9 mouse cellular contexts compared by ENCODE assay signal in genomic region chr9:96167168-96167585, GRCm38 (mm10). TPM values are rescaled to one million over a fixed set of nuclear protein-coding genes. Genes with fewer than 3 reads are reported as not detected.
DNase-seq lines count a peak whose midpoint lies in the region; ATAC-seq and TF ChIP-seq lines count a peak whose summit lies in the region.
"Had no signal": no experiment of that assay in that cellular context is flagged by ENCODE, and none has a peak within 500 bp of the region (broad histone marks: within the 10 kb centered on the region; RNA-seq: fewer than 3 reads in every experiment).

No protein-coding gene starts in this region.

- H3K9me3 ChIP-seq in forebrain, embryonic 10.5 days: no peaks in the 10 kb centered on the region
- H3K9me3 ChIP-seq in forebrain, embryonic 12.5 days: no peaks in the 10 kb centered on the region
- H3K9me3 ChIP-seq in embryonic facial prominence, embryonic 11.5 days (replicated peaks; ENCODE audit: control insufficient read depth, low read length): no peaks in the 10 kb centered on the region
- H3K9me3 ChIP-seq: lung, embryonic 15.5 days had no signal

- no peak for TF ChIP-seq POLR2A in small intestine, adult 2 months (IDR thresholded peaks at IDR 0.05; ENCODE audit: low read depth, low read length)

- WGBS in forebrain, embryonic 10.5 days: 18% methylated on average over 5 of the region's 5 CpGs
- WGBS in forebrain, embryonic 12.5 days: 10% methylated on average over 5 of the region's 5 CpGs
- WGBS in embryonic facial prominence, embryonic 11.5 days: 25% methylated on average over 5 of the region's 5 CpGs
- 56% methylated on average over 5 of the region's 5 CpGs for WGBS in small intestine, adult 2 months

- intact Hi-C loops in heart, postnatal 10 days (cut with DNase I): loop anchor here (5.0 kb wide), 1 partner anchor 130 kb away; no protein-coding TSS in a partner anchor

- ATAC-seq in forebrain, embryonic 12.5 days (ENCODE audit: low FRiP score): no peak; the same call in 1 of the 2 replicates
- peak; percentile 44; the same call in 1 of the 2 replicates for ATAC-seq in embryonic facial prominence, embryonic 11.5 days (replicated peaks; ENCODE audit: insufficient number of reproducible peaks, low FRiP score, low TSS enrichment, low read depth)
- ATAC-seq in megakaryocyte progenitor cell, adult 5-6 weeks (replicated peaks; ENCODE audit: poor library complexity): peak; percentile 98

- peak overlapping the region; percentile 36 for H3K27ac ChIP-seq in forebrain, embryonic 10.5 days
- no peak overlapping the region for H3K27ac ChIP-seq in forebrain, embryonic 12.5 days
- H3K27ac ChIP-seq in embryonic facial prominence, embryonic 11.5 days (replicated peaks; ENCODE audit: low read depth, low read length): no peak overlapping the region
- no peak overlapping the region for H3K27ac ChIP-seq in small intestine, adult 2 months (ENCODE audit: insufficient read depth, low read depth, low read length)
- H3K27ac ChIP-seq: lung, embryonic 15.5 days had no signal

- no peak overlapping the region for H3K4me2 ChIP-seq in forebrain, embryonic 12.5 days
- H3K4me2 ChIP-seq in embryonic facial prominence, embryonic 11.5 days (ENCODE audit: low read depth, low read length): no peak overlapping the region
- H3K4me2 ChIP-seq: lung, embryonic 15.5 days had no signal

- DNase-seq in forebrain, embryonic 10.5 days (ENCODE audit: extremely low spot score, low spot score): peak; percentile 89
- DNase-seq in adrenal gland, postnatal 25 days: peak; percentile 81
- DNase-seq in embryonic facial prominence, embryonic 11.5 days (ENCODE audit: low spot score): peak; percentile 83
- DNase-seq in heart, postnatal 10 days: peak; percentile 68 to 83
- peak; percentile 33 for DNase-seq in layer of hippocampus, adult 9-11 months

- H3K4me1 ChIP-seq in forebrain, embryonic 10.5 days: peaks cover 12% of the 10 kb centered on the region; the same call in 1 of the 2 replicates
- peaks cover 3% of the 10 kb centered on the region; the same call in 1 of the 2 replicates for H3K4me1 ChIP-seq in forebrain, embryonic 12.5 days
- no peaks in the 10 kb centered on the region for H3K4me1 ChIP-seq in embryonic facial prominence, embryonic 11.5 days (ENCODE audit: control insufficient read depth, insufficient read depth, low read length)
- no peaks in the 10 kb centered on the region for H3K4me1 ChIP-seq in small intestine, adult 2 months (ENCODE audit: control insufficient read depth, insufficient read depth, insufficient read length, low read length)
- H3K4me1 ChIP-seq: lung, embryonic 15.5 days had no signal

- peak overlapping the region; percentile 13; the same call in 1 of the 2 replicates for H3K4me3 ChIP-seq in forebrain, embryonic 10.5 days
- no peak overlapping the region for H3K4me3 ChIP-seq in forebrain, embryonic 12.5 days (replicated peaks)
- H3K4me3 ChIP-seq in embryonic facial prominence, embryonic 11.5 days (ENCODE audit: low read depth, low read length): no peak overlapping the region
- H3K4me3 ChIP-seq in small intestine, adult 2 months (ENCODE audit: low read depth, low read length): no peak overlapping the region
- H3K4me3 ChIP-seq: lung, embryonic 15.5 days had no signal

- 0 out of 2 replicates have a peak, but pooled peaks cover 3% of the 10 kb centered on the region for H3K36me3 ChIP-seq in forebrain, embryonic 10.5 days (replicated peaks)
- no peaks in the 10 kb centered on the region for H3K36me3 ChIP-seq in forebrain, embryonic 12.5 days (replicated peaks)
- no peaks in the 10 kb centered on the region for H3K36me3 ChIP-seq in embryonic facial prominence, embryonic 11.5 days (replicated peaks; ENCODE audit: control insufficient read depth, insufficient read depth, low read depth, low read length)
- H3K36me3 ChIP-seq in small intestine, adult 2 months (ENCODE audit: control insufficient read depth, insufficient read depth, low read length): no peaks in the 10 kb centered on the region
- H3K36me3 ChIP-seq: lung, embryonic 15.5 days had no signal

- TF ChIP-seq CTCF in small intestine, adult 2 months (IDR thresholded peaks at IDR 0.05; ENCODE audit: extremely low read depth, insufficient read length, insufficient replicate concordance, low read depth, low read length): peak; percentile 92; the same call in 1 of the 2 replicates

- no peak overlapping the region for H3K9ac ChIP-seq in forebrain, embryonic 12.5 days
- H3K9ac ChIP-seq in embryonic facial prominence, embryonic 11.5 days (replicated peaks; ENCODE audit: low read length): no peak overlapping the region
- H3K9ac ChIP-seq: lung, embryonic 15.5 days had no signal

- no peaks in the 10 kb centered on the region for H3K27me3 ChIP-seq in forebrain, embryonic 10.5 days (ENCODE audit: poor library complexity, severe bottlenecking)
- no peaks in the 10 kb centered on the region for H3K27me3 ChIP-seq in forebrain, embryonic 12.5 days
- no peaks in the 10 kb centered on the region for H3K27me3 ChIP-seq in embryonic facial prominence, embryonic 11.5 days (ENCODE audit: control insufficient read depth, insufficient read depth, low read length)
- no peaks in the 10 kb centered on the region for H3K27me3 ChIP-seq in small intestine, adult 2 months (ENCODE audit: control insufficient read depth, insufficient read depth, low read length)
- H3K27me3 ChIP-seq: lung, embryonic 15.5 days had no signal

RNA-seq across cellular contexts. Expression of gene Tfdp2, which starts 28.9 kb away (rescaled TPM):
- polyA plus RNA-seq in forebrain, embryonic 10.5 days (2016; fragmentation: Nextera tagmentation; extraction: Ambion mirVana): 61.9 and 63.2 TPM in 2 replicates
- polyA plus RNA-seq in forebrain, embryonic 12.5 days (2016; fragmentation: Nextera tagmentation; extraction: Ambion mirVana): 71.3 and 75.2 TPM in 2 replicates
- total RNA-seq in adrenal gland, postnatal 25 days (2021): 72.2 and 83.9 TPM in 2 replicates
- polyA plus RNA-seq in embryonic facial prominence, embryonic 11.5 days (2014; fragmentation: Nextera tagmentation; extraction: Ambion mirVana): 67.1 and 81.1 TPM in 2 replicates
- total RNA-seq in heart, postnatal 10 days (2021): 10 to 100 TPM; 41.7 to 56.5 TPM
- 25.2 and 26.1 TPM in 2 replicates for total RNA-seq in megakaryocyte progenitor cell, adult 5-6 weeks (2015)
- total RNA-seq in megakaryocyte progenitor cell, adult 5-6 weeks (2017): 35.0 and 36.6 TPM in 2 replicates
- polyA plus RNA-seq in small intestine, adult 2 months (2012; rRNA removed): 8.5 and 23.9 TPM in 2 replicates

RNA-seq across cellular contexts. Expression of gene Gk5, which starts 48.0 kb away (rescaled TPM):
- 3.2 and 3.4 TPM in 2 replicates for polyA plus RNA-seq in forebrain, embryonic 10.5 days (2016; fragmentation: Nextera tagmentation; extraction: Ambion mirVana)
- 3.0 and 4.3 TPM in 2 replicates for polyA plus RNA-seq in forebrain, embryonic 12.5 days (2016; fragmentation: Nextera tagmentation; extraction: Ambion mirVana)
- 11.4 and 12.0 TPM in 2 replicates for total RNA-seq in adrenal gland, postnatal 25 days (2021)
- polyA plus RNA-seq in embryonic facial prominence, embryonic 11.5 days (2014; fragmentation: Nextera tagmentation; extraction: Ambion mirVana): 3.0 and 3.9 TPM in 2 replicates
- 1 to 10 TPM; 5.8 to 6.3 TPM for total RNA-seq in heart, postnatal 10 days (2021)
- 2.0 and 4.2 TPM in 2 replicates for total RNA-seq in megakaryocyte progenitor cell, adult 5-6 weeks (2015)
- 2.7 and 4.8 TPM in 2 replicates for total RNA-seq in megakaryocyte progenitor cell, adult 5-6 weeks (2017)
- polyA plus RNA-seq in small intestine, adult 2 months (2012; rRNA removed): 2.5 and 3.5 TPM in 2 replicates

Comparison
In these comparisons a context has a peak if more than half of its experiments do, and no peak if none do; other contexts are left out.
1. DNase-seq: peak in every context shown above with its lines; median percentile 89 in forebrain, embryonic 10.5 days; 83 in embryonic facial prominence, embryonic 11.5 days; 81 in adrenal gland, postnatal 25 days; 76 in heart, postnatal 10 days; 33 in layer of hippocampus, adult 9-11 months.